Comparison of ENCODE assay signal across 8 mouse cellular contexts in the genomic region with DNA sequence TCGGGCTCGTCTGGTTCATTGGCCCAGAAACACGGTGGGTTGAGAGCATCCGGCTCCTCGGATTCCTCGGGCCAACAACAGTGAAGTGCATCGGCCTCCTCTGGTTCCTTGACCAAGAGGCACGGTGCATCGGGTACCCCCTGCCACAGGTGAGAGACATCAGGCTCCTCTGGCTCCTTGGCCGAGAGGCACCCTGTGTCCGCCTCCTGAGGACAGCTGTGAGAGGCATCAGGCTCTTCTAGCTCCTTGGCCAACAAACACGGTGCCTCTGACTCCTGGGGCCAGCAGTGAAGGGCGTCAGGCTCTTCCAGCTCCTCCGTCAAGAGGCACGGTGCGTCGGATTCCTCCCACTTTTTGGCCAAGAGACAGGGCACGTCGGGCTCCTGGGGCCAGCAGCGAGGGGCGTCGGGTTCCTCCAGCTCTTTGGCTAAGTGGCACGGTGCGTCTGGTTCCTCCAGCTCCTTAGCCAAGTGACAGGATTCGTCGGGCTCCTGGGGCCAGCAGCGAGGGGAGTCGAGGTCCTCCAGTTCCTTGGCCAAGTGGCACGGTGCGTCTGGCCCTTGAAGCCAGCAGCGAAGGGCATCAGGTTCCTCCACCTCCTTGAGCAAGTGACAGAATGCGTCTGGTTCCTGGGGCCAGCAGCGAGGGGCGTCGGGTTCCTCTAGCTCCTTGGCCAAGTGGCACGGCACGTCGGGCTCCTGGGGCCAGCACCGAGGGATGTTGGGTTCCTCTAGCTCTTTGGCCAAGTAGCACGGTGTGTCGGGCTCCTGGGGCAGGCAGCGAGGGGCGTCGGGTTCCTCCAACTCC. TPM values are rescaled to one million over a fixed set of nuclear protein-coding genes. Genes with fewer than 3 reads are reported as not detected.
A peak's percentile ranks its signal among the peaks of the same experiment; 100 is the strongest.
DNase-seq lines count a peak whose midpoint lies in the region; ATAC-seq and TF ChIP-seq lines count a peak whose summit lies in the region.

No protein-coding gene starts in this region.

- peak overlapping the region; percentile 87 for H3K4me3 ChIP-seq in lung, adult 2 months (replicated peaks; ENCODE audit: extremely low read depth, low read depth, low read length)
- peak overlapping the region; percentile 39 for H3K4me3 ChIP-seq in cortical plate, adult 2 months (ENCODE audit: insufficient read depth, low read length)
- peak overlapping the region; percentile 61 for H3K4me3 ChIP-seq in kidney, embryonic 16.5 days (ENCODE audit: low read length)
- H3K4me3 ChIP-seq in midbrain, embryonic 10.5 days: peak overlapping the region; percentile 85

- peak; percentile 44 for DNase-seq in lung, adult 2 months
- DNase-seq in lung, postnatal 25 days (ENCODE audit: low spot score): no peak
- DNase-seq in gastrocnemius, postnatal 4 days (ENCODE audit: low spot score in 2 of 2): peak; percentile 22 to 35
- no peak for DNase-seq in midbrain, embryonic 10.5 days (ENCODE audit: low spot score)
- DNase-seq in thymus, postnatal 0 days (ENCODE audit: low spot score): peak; percentile 6

- peak overlapping the region; percentile 91 for H3K4me2 ChIP-seq in kidney, embryonic 16.5 days (replicated peaks; ENCODE audit: low read depth, low read length)

- peaks cover 26% of the 10 kb centered on the region for H3K4me1 ChIP-seq in lung, adult 2 months (ENCODE audit: control insufficient read depth, insufficient read depth, low read length)
- peaks cover 10% of the 10 kb centered on the region for H3K4me1 ChIP-seq in cortical plate, adult 2 months (ENCODE audit: control insufficient read depth, insufficient read depth, low read length)
- peaks cover 34% of the 10 kb centered on the region for H3K4me1 ChIP-seq in kidney, embryonic 16.5 days (ENCODE audit: insufficient read depth, low read length)
- H3K4me1 ChIP-seq in midbrain, embryonic 10.5 days: peaks cover 53% of the 10 kb centered on the region

- TF ChIP-seq CTCF in lung, adult 2 months (IDR thresholded peaks at IDR 0.05; ENCODE audit: insufficient read depth, low read length): no peak
- no peak for TF ChIP-seq CTCF in cortical plate, adult 2 months (IDR thresholded peaks at IDR 0.05; ENCODE audit: extremely low read depth, insufficient read depth, low read length)

- no peaks in the 10 kb centered on the region for H3K27me3 ChIP-seq in kidney, embryonic 16.5 days (ENCODE audit: insufficient read depth, low read length)
- peaks cover 17% of the 10 kb centered on the region for H3K27me3 ChIP-seq in midbrain, embryonic 10.5 days (ENCODE audit: low read depth, poor library complexity, severe bottlenecking)

- 4% methylated on average over 44 of the region's 44 CpGs for WGBS in lung, adult 2 months
- WGBS in kidney, embryonic 16.5 days: under 1% methylated on average over 44 of the region's 44 CpGs
- 3% methylated on average over 44 of the region's 44 CpGs for WGBS in midbrain, embryonic 10.5 days

- H3K36me3 ChIP-seq in kidney, embryonic 16.5 days (ENCODE audit: insufficient read depth, low read length): no peaks in the 10 kb centered on the region
- peaks cover 34% of the 10 kb centered on the region for H3K36me3 ChIP-seq in midbrain, embryonic 10.5 days

- peak; percentile 29 for ATAC-seq in kidney, embryonic 16.5 days (ENCODE audit: low FRiP score, low TSS enrichment)
- ATAC-seq in inflammation-experienced regulatory T-cells, adult 6 months: no peak

- no peaks in the 10 kb centered on the region for H3K9me3 ChIP-seq in kidney, embryonic 16.5 days (ENCODE audit: low read length)
- no peaks in the 10 kb centered on the region for H3K9me3 ChIP-seq in midbrain, embryonic 10.5 days (replicated peaks)

- H3K27ac ChIP-seq in cortical plate, adult 2 months (ENCODE audit: insufficient read depth, low read length): peak overlapping the region; percentile 66; the same call in 1 of the 2 replicates
- no peak overlapping the region; the same call in 1 of the 2 replicates for H3K27ac ChIP-seq in kidney, embryonic 16.5 days (ENCODE audit: low read length)
- peak overlapping the region; percentile 93 for H3K27ac ChIP-seq in midbrain, embryonic 10.5 days (replicated peaks)

- peak overlapping the region; percentile 81 for H3K9ac ChIP-seq in kidney, embryonic 16.5 days (replicated peaks; ENCODE audit: low read length)

- TF ChIP-seq POLR2A in lung, adult 2 months (IDR thresholded peaks at IDR 0.05; ENCODE audit: borderline replicate concordance, extremely low read depth, low read depth, low read length): no peak
- no peak for TF ChIP-seq POLR2A in cortical plate, adult 2 months (IDR thresholded peaks at IDR 0.05; ENCODE audit: extremely low read depth, insufficient read depth, low read length)

RNA-seq across cellular contexts. Expression of gene Rab11fip3, which starts 1.1 kb away (rescaled TPM):
- polyA plus RNA-seq in lung, adult 2 months (2012; rRNA removed): 41.3 and 46.5 TPM in 2 replicates
- 88.5 and 94.2 TPM in 2 replicates for polyA plus RNA-seq in cortical plate, adult 2 months (2012; rRNA removed)
- total RNA-seq in gastrocnemius, postnatal 4 days (2021): 10 to 100 TPM; 36.8 to 41.4 TPM
- 30.7 and 41.0 TPM in 2 replicates for polyA plus RNA-seq in kidney, embryonic 16.5 days (2015; fragmentation: Nextera tagmentation; extraction: Ambion mirVana)
- 20.6 and 26.9 TPM in 2 replicates for polyA plus RNA-seq in midbrain, embryonic 10.5 days (2016; fragmentation: Nextera tagmentation; extraction: Ambion mirVana)
- polyA plus RNA-seq in thymus, postnatal 0 days (2015; fragmentation: Nextera tagmentation; extraction: Ambion mirVana): 3.1 and 4.7 TPM in 2 replicates
- 1 to 10 TPM; 1.6 to 3.0 (median 2.7) TPM for polyA plus RNA-seq in inflammation-experienced regulatory T-cells, adult 6 months (2017; shearing (Covaris generic))

RNA-seq across cellular contexts. Expression of gene Decr2, which starts 21.9 kb away (rescaled TPM):
- 12.1 and 16.7 TPM in 2 replicates for polyA plus RNA-seq in lung, adult 2 months (2012; rRNA removed)
- polyA plus RNA-seq in cortical plate, adult 2 months (2012; rRNA removed): 43.5 and 49.8 TPM in 2 replicates
- 10 to 100 TPM in 1 of 2 experiments, 1 to 10 TPM in 1; 9.2 to 12.9 TPM for total RNA-seq in gastrocnemius, postnatal 4 days (2021)
- 46.9 and 52.3 TPM in 2 replicates for polyA plus RNA-seq in kidney, embryonic 16.5 days (2015; fragmentation: Nextera tagmentation; extraction: Ambion mirVana)
- polyA plus RNA-seq in midbrain, embryonic 10.5 days (2016; fragmentation: Nextera tagmentation; extraction: Ambion mirVana): 27.8 and 28.2 TPM in 2 replicates
- polyA plus RNA-seq in thymus, postnatal 0 days (2015; fragmentation: Nextera tagmentation; extraction: Ambion mirVana): 11.4 and 13.1 TPM in 2 replicates
- polyA plus RNA-seq in inflammation-experienced regulatory T-cells, adult 6 months (2017; shearing (Covaris generic)): 10 to 100 TPM; 14.2 to 26.5 (median 21.7) TPM

RNA-seq across cellular contexts. Expression of gene Nme4, which starts 27.2 kb away (rescaled TPM):
- polyA plus RNA-seq in lung, adult 2 months (2012; rRNA removed): 5.4 and 7.5 TPM in 2 replicates
- polyA plus RNA-seq in cortical plate, adult 2 months (2012; rRNA removed): 11.5 and 11.8 TPM in 2 replicates
- total RNA-seq in gastrocnemius, postnatal 4 days (2021): 10 to 100 TPM; 13.5 to 18.3 TPM
- 103 and 112 TPM in 2 replicates for polyA plus RNA-seq in kidney, embryonic 16.5 days (2015; fragmentation: Nextera tagmentation; extraction: Ambion mirVana)
- polyA plus RNA-seq in midbrain, embryonic 10.5 days (2016; fragmentation: Nextera tagmentation; extraction: Ambion mirVana): 87.4 and 106 TPM in 2 replicates
- 41.9 and 46.1 TPM in 2 replicates for polyA plus RNA-seq in thymus, postnatal 0 days (2015; fragmentation: Nextera tagmentation; extraction: Ambion mirVana)
- polyA plus RNA-seq in inflammation-experienced regulatory T-cells, adult 6 months (2017; shearing (Covaris generic)): 1 to 10 TPM in 1 of 3 experiments, under 1 TPM in 2; 0.39 to 1.0 (median 0.52) TPM

RNA-seq across cellular contexts. Expression of gene Tmem8, which starts 44.9 kb away (rescaled TPM):
- polyA plus RNA-seq in lung, adult 2 months (2012; rRNA removed): 60.0 and 65.3 TPM in 2 replicates
- 27.4 and 31.6 TPM in 2 replicates for polyA plus RNA-seq in cortical plate, adult 2 months (2012; rRNA removed)
- 1 to 10 TPM; 3.0 to 4.5 TPM for total RNA-seq in gastrocnemius, postnatal 4 days (2021)
- polyA plus RNA-seq in kidney, embryonic 16.5 days (2015; fragmentation: Nextera tagmentation; extraction: Ambion mirVana): 6.5 and 7.1 TPM in 2 replicates
- 1.6 and 2.0 TPM in 2 replicates for polyA plus RNA-seq in midbrain, embryonic 10.5 days (2016; fragmentation: Nextera tagmentation; extraction: Ambion mirVana)
- 2.2 and 2.4 TPM in 2 replicates for polyA plus RNA-seq in thymus, postnatal 0 days (2015; fragmentation: Nextera tagmentation; extraction: Ambion mirVana)
- polyA plus RNA-seq in inflammation-experienced regulatory T-cells, adult 6 months (2017; shearing (Covaris generic)): 1 to 10 TPM; 6.0 to 8.5 (median 6.3) TPM

RNA-seq across cellular contexts. Expression of gene Mrpl28, which starts 55.1 kb away (rescaled TPM):
- 43.4 and 46.7 TPM in 2 replicates for polyA plus RNA-seq in lung, adult 2 months (2012; rRNA removed)
- polyA plus RNA-seq in cortical plate, adult 2 months (2012; rRNA removed): 96.3 and 101 TPM in 2 replicates
- total RNA-seq in gastrocnemius, postnatal 4 days (2021): 10 to 100 TPM; 62.3 to 63.3 TPM
- polyA plus RNA-seq in kidney, embryonic 16.5 days (2015; fragmentation: Nextera tagmentation; extraction: Ambion mirVana): 216 and 238 TPM in 2 replicates
- 301 and 332 TPM in 2 replicates for polyA plus RNA-seq in midbrain, embryonic 10.5 days (2016; fragmentation: Nextera tagmentation; extraction: Ambion mirVana)
- polyA plus RNA-seq in thymus, postnatal 0 days (2015; fragmentation: Nextera tagmentation; extraction: Ambion mirVana): 158 and 161 TPM in 2 replicates
- 100 to 1,000 TPM in 2 of 3 experiments, 10 to 100 TPM in 1; 94.6 to 150 (median 125) TPM for polyA plus RNA-seq in inflammation-experienced regulatory T-cells, adult 6 months (2017; shearing (Covaris generic))

Comparison
In these comparisons a context has a peak if more than half of its experiments do, and no peak if none do; other contexts are left out.
1. DNase-seq: peak in lung, adult 2 months (single experiment), gastrocnemius, postnatal 4 days (2 of 2) and thymus, postnatal 0 days (single experiment); none in lung, postnatal 25 days (single experiment) and midbrain, embryonic 10.5 days (single experiment).
2. Peak in every context shown above with its lines, with median percentiles within 50 percentile points of each other: H3K4me3 ChIP-seq.